Mouse (Mus musculus) midbrain, embryonic 10.5 days (tissue): ENCODE data around the gene Olfr822. TPM values are rescaled to one million over a fixed set of nuclear protein-coding genes. Genes with fewer than 3 reads are reported as not detected.
A peak's percentile ranks its signal among the peaks of the same experiment; 100 is the strongest.
"Not testable (repeated sequence)": the region's sequence is repeated elsewhere in the genome, so short reads cannot be mapped to it uniquely, and the experiment has no call there.

Source experiments
- DNase-seq: peaks from one replicate; pipeline ENCODE4 v3.0.0-alpha.2; 2017; ENCODE audit warnings: low spot score
- H3K27ac ChIP-seq: fragments of 300-500 bp; sonication (generic); replicated peaks from 2 replicates; pipeline ENCODE4 v1.5.1; 2016; ENCODE audit warnings: mild to moderate bottlenecking
- H3K27me3 ChIP-seq: fragments of 300-500 bp; sonication (generic); 2 replicates; pipeline ENCODE4 v1.6.1; 2016; ENCODE audit warnings: low read depth, mild to moderate bottlenecking; ENCODE audit not compliant: poor library complexity, severe bottlenecking
- H3K36me3 ChIP-seq: fragments of 300-500 bp; sonication (generic); 2 replicates; pipeline ENCODE4 v1.6.1; 2016; ENCODE audit warnings: mild to moderate bottlenecking, moderate library complexity
- H3K4me1 ChIP-seq: fragments of 300-500 bp; sonication (generic); 2 replicates; pipeline ENCODE4 v1.6.1; 2016
- H3K4me3 ChIP-seq: fragments of 300-500 bp; sonication (generic); 2 replicates; pipeline ENCODE4 v1.5.1; 2016; ENCODE audit warnings: mild to moderate bottlenecking, moderate library complexity
- H3K9me3 ChIP-seq: fragments of 300-500 bp; sonication (generic); replicated peaks from 2 replicates; pipeline ENCODE4 v1.6.1; 2016; ENCODE audit warnings: mild to moderate bottlenecking
- WGBS: fragments of 180-500 bp; shearing (Covaris S2); methylation state at CpG from one replicate; pipeline ENCODE4 v1.1.7; 2016; 5-methylcytosine and 5-hydroxymethylcytosine counted together
- polyA plus RNA-seq: library from polyadenylated mRNA; unstranded; fragments of >200 nt; fragmentation: Nextera tagmentation; extraction: Ambion mirVana; gene quantifications from 2 replicates; pipeline ENCODE4 v1.2.1, GENCODE M21; 2016

Gene Olfr822
- polyA plus RNA-seq = not detected in 2 replicates

GRCm38 (mm10) chr10:130070910-130071309, at the start of gene Olfr822:
Gene Olfr822 (plus strand): TSS chr10:130071210.
- DNase-seq = no peak
- Histone ChIP-seq H3K4me3 (no peak within 1 kb of the TSS), H3K4me1 (no peaks in the 10 kb centered on the region), H3K9me3 (no peaks in the 10 kb centered on the region), H3K27me3 (no peaks in the 10 kb centered on the region), H3K36me3 (no peaks in the 10 kb centered on the region), H3K27ac (no peak within 1 kb of the TSS)

GRCm38 (mm10) chr10:130030048-130030447, 41.0 kb upstream of the Olfr822 start, which contains the start of gene Olfr821:
Gene Olfr821 (plus strand): TSS chr10:130030348.
- no peaks in the 10 kb centered on the region for H3K36me3 ChIP-seq
- no peaks in the 10 kb centered on the region for H3K4me1 ChIP-seq
- H3K27ac ChIP-seq = no peak within 1 kb of the TSS
- no peak within 1 kb of the TSS for H3K4me3 ChIP-seq
- DNase-seq = no peak
- H3K9me3 ChIP-seq = no peaks in the 10 kb centered on the region
- no peaks in the 10 kb centered on the region for H3K27me3 ChIP-seq

DNA sequence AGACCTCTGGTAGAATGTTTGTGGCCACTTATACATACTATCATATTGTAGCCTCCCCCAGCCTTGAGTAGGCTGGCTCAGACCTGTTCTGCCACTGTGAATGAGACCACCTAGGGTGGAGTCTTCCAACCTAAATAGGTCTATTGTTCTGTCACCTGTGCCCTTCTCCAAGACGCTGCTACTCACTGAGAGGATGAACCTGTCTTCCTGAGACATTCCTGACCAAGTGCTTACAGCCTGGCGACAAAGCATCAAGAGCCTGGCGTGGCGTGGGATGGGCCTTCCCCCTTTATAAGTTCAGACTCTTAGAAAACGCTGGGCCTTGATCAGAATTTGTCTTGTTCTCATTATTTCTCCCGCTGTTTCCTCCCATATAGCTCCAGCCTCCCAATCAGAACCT, 33.9 kb upstream of the Olfr822 start:
- H3K27me3 ChIP-seq = no peaks in the 10 kb centered on the region
- no peaks in the 10 kb centered on the region for H3K9me3 ChIP-seq
- 66% methylated on average over 6 of the region's 6 CpGs for WGBS
- DNase-seq = no peak
- H3K4me1 ChIP-seq = no peaks in the 10 kb centered on the region
- H3K27ac ChIP-seq = no peak overlapping the region
- H3K36me3 ChIP-seq = no peaks in the 10 kb centered on the region
- H3K4me3 ChIP-seq = no peak overlapping the region

GRCm38 (mm10) chr10:130092838-130093440, 21.9 kb downstream of the Olfr822 start:
- H3K36me3 ChIP-seq = no peaks in the 10 kb centered on the region
- H3K27me3 ChIP-seq = no peaks in the 10 kb centered on the region
- H3K27ac ChIP-seq = no peak overlapping the region
- no peak overlapping the region for H3K4me3 ChIP-seq
- DNase-seq = peak; percentile 44
- 32% methylated on average over 5 of the region's 5 CpGs for WGBS
- no peaks in the 10 kb centered on the region for H3K4me1 ChIP-seq
- H3K9me3 ChIP-seq = no peaks in the 10 kb centered on the region

DNA sequence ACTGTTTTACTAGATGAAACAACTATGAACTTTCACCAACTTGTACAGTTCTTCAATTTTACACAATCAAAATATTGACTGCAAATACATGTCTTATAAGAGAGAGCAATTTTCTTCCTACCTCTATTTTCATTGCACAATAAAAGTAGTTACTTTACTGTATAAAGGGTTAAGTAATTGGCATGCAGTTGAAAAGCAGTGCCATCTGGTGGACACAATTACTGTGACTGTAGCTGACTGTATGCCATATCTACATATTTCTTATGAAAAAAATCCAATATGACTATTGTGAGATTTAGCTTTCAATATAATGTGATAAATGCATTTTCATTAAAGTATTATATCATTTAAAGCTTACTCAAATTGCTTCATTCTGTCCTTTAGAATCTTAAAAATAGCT, 25.1 kb downstream of the Olfr822 start:
- no peaks in the 10 kb centered on the region for H3K9me3 ChIP-seq
- no peaks in the 10 kb centered on the region for H3K4me1 ChIP-seq
- H3K4me3 ChIP-seq = no peak overlapping the region
- DNase-seq = no peak
- H3K27ac ChIP-seq = no peak overlapping the region
- no peaks in the 10 kb centered on the region for H3K27me3 ChIP-seq
- H3K36me3 ChIP-seq = no peaks in the 10 kb centered on the region

DNA sequence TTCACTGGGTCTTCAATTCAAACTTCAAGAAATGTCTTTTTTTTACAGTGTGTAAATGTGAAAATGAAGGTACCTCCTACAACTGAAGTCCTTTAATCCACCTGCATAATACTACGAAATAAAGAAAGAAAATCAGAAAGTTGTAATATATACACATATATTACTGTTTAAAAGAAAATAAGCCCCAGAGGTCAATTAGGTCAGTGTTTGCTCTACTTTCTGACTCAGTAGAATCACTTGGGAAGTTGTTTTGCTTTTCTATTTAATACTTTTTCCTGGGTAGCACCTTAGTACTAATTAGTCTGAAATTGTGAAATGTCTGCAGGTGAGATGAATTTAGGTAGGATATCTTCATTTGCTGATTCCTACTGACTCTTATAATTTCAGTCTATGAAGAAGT, 44.3 kb downstream of the Olfr822 start, which contains the start of gene Olfr823:
Gene Olfr823, minus strand, starts transcription at position 101 of the 400 bp plus-strand sequence.
- H3K27me3 ChIP-seq, H3K9me3 ChIP-seq, DNase-seq, H3K4me1 ChIP-seq, H3K4me3 ChIP-seq, H3K36me3 ChIP-seq, H3K27ac ChIP-seq: not testable (repeated sequence)
- 84% methylated on average over 1 of the region's 1 CpGs for WGBS

DNA sequence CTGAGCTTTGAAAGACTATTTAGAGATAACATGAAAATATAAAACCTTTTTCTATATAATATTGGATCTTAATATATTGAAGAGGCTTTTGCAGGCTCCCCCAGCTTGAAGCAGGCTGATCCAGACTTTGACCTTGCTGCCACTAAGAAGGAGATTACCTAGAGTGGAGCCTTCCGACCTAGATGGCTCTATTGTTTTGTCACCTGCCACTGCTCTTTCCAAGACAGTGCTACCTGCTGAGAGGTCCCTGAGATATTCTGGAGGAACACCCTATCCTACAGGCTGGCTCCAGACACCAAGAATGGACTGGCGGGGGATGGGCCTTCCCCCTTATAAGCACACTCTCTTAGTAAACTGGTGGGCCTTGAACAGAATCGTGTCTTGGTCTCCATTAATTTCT, 45.0 kb downstream of the Olfr822 start:
- WGBS = 57% methylated on average over 3 of the region's 3 CpGs
- H3K36me3 ChIP-seq, H3K9me3 ChIP-seq, H3K27me3 ChIP-seq, H3K27ac ChIP-seq, DNase-seq, H3K4me3 ChIP-seq, H3K4me1 ChIP-seq: not testable (repeated sequence)

Other genes with a start within 250 kb of the Olfr822 start
- not detected in 2 replicates for gene Olfr812, start 225.1 kb upstream of the Olfr822 start, polyA plus RNA-seq
- not detected in 2 replicates for gene Olfr813, start 215.8 kb upstream of the Olfr822 start, polyA plus RNA-seq
- not detected in 2 replicates for gene Olfr814, start 191.4 kb upstream of the Olfr822 start, polyA plus RNA-seq
- gene Olfr815, start 165.3 kb upstream of the Olfr822 start, polyA plus RNA-seq = not detected in 2 replicates
- not detected in 2 replicates for gene Olfr816, start 155.6 kb upstream of the Olfr822 start, polyA plus RNA-seq
- gene Olfr818, start 122.1 kb upstream of the Olfr822 start, polyA plus RNA-seq = not detected in 2 replicates
- not detected in 2 replicates for gene Olfr819, start 103.9 kb upstream of the Olfr822 start, polyA plus RNA-seq
- not detected in 2 replicates for gene Olfr247, start 95.1 kb upstream of the Olfr822 start, polyA plus RNA-seq
- not detected in 2 replicates for gene Gm10310, start 86.1 kb upstream of the Olfr822 start, polyA plus RNA-seq
- not detected in 2 replicates for gene Olfr820, start 58.6 kb upstream of the Olfr822 start, polyA plus RNA-seq
- not detected in 2 replicates for gene Olfr821, start 40.9 kb upstream of the Olfr822 start, polyA plus RNA-seq
- gene Olfr823, start 44.2 kb downstream of the Olfr822 start, polyA plus RNA-seq = not detected in 2 replicates
- gene Olfr824, start 58.8 kb downstream of the Olfr822 start, polyA plus RNA-seq = not detected in 2 replicates
- not detected in 2 replicates for gene Olfr825, start 95.6 kb downstream of the Olfr822 start, polyA plus RNA-seq
- gene Olfr826, start 113.0 kb downstream of the Olfr822 start, polyA plus RNA-seq = not detected in 2 replicates
- gene Olfr827, start 143.2 kb downstream of the Olfr822 start, polyA plus RNA-seq = not detected in 2 replicates
- gene Neurod4, start 209.0 kb downstream of the Olfr822 start, polyA plus RNA-seq = 13.4 and 16.0 TPM in 2 replicates